ENCODE assay signal across 20 mouse cellular contexts in genomic region chr7:83868200-83868599, GRCm38 (mm10). TPM values are rescaled to one million over a fixed set of nuclear protein-coding genes. Genes with fewer than 3 reads are reported as not detected.
DNase-seq lines count a peak whose midpoint lies in the region; TF ChIP-seq lines count a peak whose summit lies in the region.
"Had no signal": no experiment of that assay in that cellular context is flagged by ENCODE, and none has a peak within 500 bp of the region (broad histone marks: within the 10 kb centered on the region; RNA-seq: fewer than 3 reads in every experiment).

No protein-coding gene starts in this region.

- H3K36me3 ChIP-seq in testis, adult 2 months (ENCODE audit: control insufficient read depth, insufficient read depth, low read length) = no peaks in the 10 kb centered on the region
- H3K36me3 ChIP-seq: embryonic facial prominence, embryonic 15.5 days; forebrain, embryonic 15.5 days; G1E; heart, embryonic 13.5 days; hindbrain, embryonic 15.5 days had no signal

- peak; percentile 26 for DNase-seq in adrenal gland, postnatal 10 days
- DNase-seq in adrenal gland, postnatal 4 days (ENCODE audit: low spot score in 2 of 2) = no peak
- DNase-seq in layer of hippocampus, adult 9-11 months = peak; percentile 41
- no peak for DNase-seq in layer of hippocampus, adult 11-12 months (ENCODE audit: low spot score)
- no peak for DNase-seq in testis, postnatal 14 days (ENCODE audit: low spot score)
- DNase-seq in cerebellum, postnatal 25 days = no peak
- DNase-seq: adrenal gland, postnatal 14 days; B cell, adult 2 months; cerebellum, adult 2 months; cerebellum, postnatal 10 days; embryo, embryonic 11 days; gastrocnemius, postnatal 14 days; heart, postnatal 36 days had no signal

- H3K27ac ChIP-seq in testis, adult 2 months (ENCODE audit: control insufficient read depth, insufficient read depth, low read depth, low read length) = no peak overlapping the region
- H3K27ac ChIP-seq: embryonic facial prominence, embryonic 15.5 days; forebrain, embryonic 15.5 days; heart, embryonic 13.5 days; hindbrain, embryonic 15.5 days had no signal

- H3K27me3 ChIP-seq in testis, adult 2 months (ENCODE audit: control insufficient read depth, insufficient read depth, low read length) = no peaks in the 10 kb centered on the region
- H3K27me3 ChIP-seq: embryonic facial prominence, embryonic 15.5 days; forebrain, embryonic 15.5 days; heart, embryonic 13.5 days; hindbrain, embryonic 15.5 days had no signal

- TF ChIP-seq POLR2A in testis, adult 2 months (IDR thresholded peaks at IDR 0.05; ENCODE audit: control insufficient read depth, low read depth, low read length) = no peak

- peak overlapping the region; percentile 28 for H3K4me3 ChIP-seq in testis, adult 2 months (ENCODE audit: control insufficient read depth, low read depth, low read length)
- H3K4me3 ChIP-seq: embryonic facial prominence, embryonic 15.5 days; erythroblast, embryonic 14.5 days; forebrain, embryonic 15.5 days; heart, embryonic 13.5 days; hindbrain, embryonic 15.5 days had no signal

- no peak for TF ChIP-seq CTCF in testis, adult 2 months (IDR thresholded peaks at IDR 0.05; ENCODE audit: control insufficient read depth, insufficient read depth, insufficient replicate concordance, low read depth, low read length)

- no peaks in the 10 kb centered on the region for H3K4me1 ChIP-seq in testis, adult 2 months (ENCODE audit: control insufficient read depth, insufficient read depth, low read length)
- H3K4me1 ChIP-seq: embryonic facial prominence, embryonic 15.5 days; forebrain, embryonic 15.5 days; hindbrain, embryonic 15.5 days had no signal

RNA-seq across cellular contexts. Expression of gene Tlnrd1, which starts 15.9 kb away (rescaled TPM):
- 10 to 100 TPM; 19.4 to 21.3 TPM for total RNA-seq in adrenal gland, postnatal 10 days (2021)
- 10 to 100 TPM; 23.1 to 26.2 TPM for total RNA-seq in adrenal gland, postnatal 4 days (2021)
- 3.2 and 3.5 TPM in 2 replicates for polyA plus RNA-seq in testis, adult 2 months (2012; rRNA removed)

RNA-seq across cellular contexts. Expression of gene Mesd, which starts 16.1 kb away (rescaled TPM):
- total RNA-seq in adrenal gland, postnatal 10 days (2021) = 10 to 100 TPM; 80.5 to 82.5 TPM
- 100 to 1,000 TPM; 100 to 106 TPM for total RNA-seq in adrenal gland, postnatal 4 days (2021)
- 23.9 and 33.9 TPM in 2 replicates for polyA plus RNA-seq in testis, adult 2 months (2012; rRNA removed)

Comparison
In these comparisons a context has a peak if more than half of its experiments do, and no peak if none do; other contexts are left out.
1. DNase-seq: peak in adrenal gland, postnatal 10 days (single experiment) and layer of hippocampus, adult 9-11 months (single experiment); none in adrenal gland, postnatal 4 days (0 of 2), layer of hippocampus, adult 11-12 months (single experiment), testis, postnatal 14 days (single experiment) and cerebellum, postnatal 25 days (0 of 2).